Mouse (Mus musculus) heart, adult 2 months (tissue): Measurements from ENCODE around the gene Tfap4.

Experiments used
- CTCF ChIP-seq: fragments of 200-600 bp; IDR thresholded peaks from 2 replicates; pipeline ENCODE4 v1.8.1; 2022; ENCODE audit warnings: antibody characterized with exemption, mild to moderate bottlenecking, moderate library complexity
- EP300 ChIP-seq: fragments of 200-500 bp; IDR thresholded peaks from 2 replicates; pipeline ENCODE4 v1.6.1; 2011; ENCODE audit warnings: low read depth, low read length, control low read depth; ENCODE audit not compliant: insufficient read depth
- POLR2A ChIP-seq: fragments of 200-500 bp; IDR thresholded peaks from 2 replicates; pipeline ENCODE4 v1.6.1; 2011; ENCODE audit warnings: mild to moderate bottlenecking, low read depth, low read length, control low read depth; ENCODE audit not compliant: insufficient read depth

- TF ChIP-seq CTCF (no peak), POLR2A (no peak), EP300 (no peak)
Observed at GRCm38 (mm10) chr16:4599616-4600015, 40.0 kb upstream of the Tfap4 start.
